Mouse (Mus musculus): Measurements from ENCODE around the gene Spg7. TPM values are rescaled to one million over a fixed set of nuclear protein-coding genes. Genes with fewer than 3 reads are reported as not detected.

Gene Spg7
- polyA plus RNA-seq, 1 experiment: 79.3 TPM

DNA sequence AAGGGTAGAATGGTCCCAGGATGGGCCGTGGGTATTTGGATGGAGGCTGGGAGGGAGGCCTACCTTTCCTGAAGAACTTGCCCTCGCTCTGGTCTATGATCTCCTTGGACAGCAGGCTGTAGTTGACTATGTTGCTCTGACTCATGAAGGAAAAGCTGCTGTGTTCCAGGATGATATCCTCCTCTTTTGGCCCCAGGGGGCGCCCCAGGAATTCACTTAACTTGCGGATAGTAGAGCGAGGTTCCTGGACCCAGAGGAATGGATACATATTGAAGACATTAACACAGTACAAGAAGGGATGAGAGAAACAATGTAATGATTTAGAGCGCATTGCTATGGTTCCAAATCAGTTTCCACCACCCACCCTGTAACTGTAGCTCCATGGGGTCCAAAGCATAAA lies 82.5 kb downstream of the Spg7 start:
- H3K27ac ChIP-seq (ENCODE audit: insufficient read depth, low read length): no peak overlapping the region
- H3K9ac ChIP-seq (ENCODE audit: low read depth, poor library complexity, severe bottlenecking): no peak overlapping the region

DNA sequence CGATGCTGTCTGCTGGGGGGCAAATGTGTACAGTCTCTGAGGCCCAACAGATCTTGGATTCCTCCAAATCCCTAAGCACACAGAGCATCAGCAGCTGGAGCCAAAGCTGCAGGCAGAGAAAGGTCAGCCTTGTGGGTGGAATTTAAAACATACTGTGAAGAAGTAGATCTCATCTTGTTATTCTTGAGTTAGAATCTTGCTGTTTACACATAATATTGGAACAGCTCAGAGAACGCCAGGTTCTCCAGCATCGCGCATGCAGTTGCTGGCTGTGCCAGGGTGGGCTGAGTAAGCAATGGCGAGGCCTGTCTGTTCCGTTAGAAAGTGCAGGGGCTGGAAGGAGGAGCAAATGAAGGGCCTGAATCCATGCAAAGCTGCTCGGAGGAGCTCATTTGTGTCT lies 83.6 kb downstream of the Spg7 start:
- Histone ChIP-seq H3K9me3 (replicated peaks; ENCODE audit: control insufficient read depth, insufficient read depth, low read length, poor library complexity, severe bottlenecking) (no peaks in the 10 kb centered on the region), H3K36me3 (ENCODE audit: control insufficient read depth, insufficient read depth, low read length, poor library complexity, severe bottlenecking) (no peaks in the 10 kb centered on the region), H3K9ac (ENCODE audit: low read depth, poor library complexity, severe bottlenecking) (no peak overlapping the region), H3K27ac (ENCODE audit: insufficient read depth, low read length) (no peak overlapping the region), H3K27me3 (ENCODE audit: control insufficient read depth, insufficient read depth, low read length, poor library complexity, severe bottlenecking) (no peaks in the 10 kb centered on the region), H3K4me3 (ENCODE audit: low read depth, low read length) (no peak overlapping the region), H3K4me1 (ENCODE audit: control insufficient read depth, insufficient read depth, low read length) (peaks cover 2% of the 10 kb centered on the region)
- TF ChIP-seq CTCF (IDR thresholded peaks at IDR 0.05; ENCODE audit: low read depth, low read length) (no peak), EP300 (IDR thresholded peaks at IDR 0.05; ENCODE audit: insufficient read depth, low read depth, low read length) (no peak), POLR2A (IDR thresholded peaks at IDR 0.05; ENCODE audit: insufficient read depth, low read length) (no peak)

More for the DNA sequence above, 82.5 kb downstream of the Spg7 start:
- no peaks in the 10 kb centered on the region for H3K36me3 ChIP-seq (ENCODE audit: control insufficient read depth, insufficient read depth, low read length, poor library complexity, severe bottlenecking)
- H3K4me3 ChIP-seq (ENCODE audit: low read depth, low read length): no peak overlapping the region
- no peak for TF ChIP-seq POLR2A (IDR thresholded peaks at IDR 0.05; ENCODE audit: insufficient read depth, low read length)
- no peak for TF ChIP-seq EP300 (IDR thresholded peaks at IDR 0.05; ENCODE audit: insufficient read depth, low read depth, low read length)
- TF ChIP-seq CTCF (IDR thresholded peaks at IDR 0.05; ENCODE audit: low read depth, low read length): peak; percentile 39
- no peaks in the 10 kb centered on the region for H3K27me3 ChIP-seq (ENCODE audit: control insufficient read depth, insufficient read depth, low read length, poor library complexity, severe bottlenecking)
- peaks cover 2% of the 10 kb centered on the region for H3K4me1 ChIP-seq (ENCODE audit: control insufficient read depth, insufficient read depth, low read length)
- H3K9me3 ChIP-seq (replicated peaks; ENCODE audit: control insufficient read depth, insufficient read depth, low read length, poor library complexity, severe bottlenecking): no peaks in the 10 kb centered on the region

Other genes with a start within 250 kb of the Spg7 start
- 0.36 TPM in 1 of 2 replicates, not detected in the other for gene Cdh15, start 215.0 kb upstream of the Spg7 start, polyA plus RNA-seq (2011; ENCODE audit: insufficient read depth, insufficient read length, low read depth, missing spikeins)
- 146 and 148 TPM in 2 replicates for gene Ankrd11, start 20.7 kb upstream of the Spg7 start, polyA plus RNA-seq (2011; ENCODE audit: insufficient read depth, insufficient read length, low read depth, missing spikeins)
- 2,572 and 2,592 TPM in 2 replicates for gene Rpl13, start 39.4 kb downstream of the Spg7 start, polyA plus RNA-seq (2011; ENCODE audit: insufficient read depth, insufficient read length, low read depth, missing spikeins)
- gene Cpne7, start 54.4 kb downstream of the Spg7 start, polyA plus RNA-seq (2011; ENCODE audit: insufficient read depth, insufficient read length, low read depth, missing spikeins): 2.9 and 3.2 TPM in 2 replicates
- 2.2 and 2.9 TPM in 2 replicates for gene Sult5a1, start 95.4 kb downstream of the Spg7 start, polyA plus RNA-seq (2011; ENCODE audit: insufficient read depth, insufficient read length, low read depth, missing spikeins)
- not detected in 2 replicates for gene Dpep1, start 123.3 kb downstream of the Spg7 start, polyA plus RNA-seq (2011; ENCODE audit: insufficient read depth, insufficient read length, low read depth, missing spikeins)
- 64.1 and 66.0 TPM in 2 replicates for gene Chmp1a, start 149.8 kb downstream of the Spg7 start, polyA plus RNA-seq (2011; ENCODE audit: insufficient read depth, insufficient read length, low read depth, missing spikeins)
- 1.8 TPM in 2 replicates for gene Spata33, start 149.9 kb downstream of the Spg7 start, polyA plus RNA-seq (2011; ENCODE audit: insufficient read depth, insufficient read length, low read depth, missing spikeins)
- gene Cdk10, start 161.9 kb downstream of the Spg7 start, polyA plus RNA-seq (2011; ENCODE audit: insufficient read depth, insufficient read length, low read depth, missing spikeins): 34.3 and 35.7 TPM in 2 replicates
- 0.25 and 0.64 TPM in 2 replicates for gene Spata2l, start 173.3 kb downstream of the Spg7 start, polyA plus RNA-seq (2011; ENCODE audit: insufficient read depth, insufficient read length, low read depth, missing spikeins)
- gene Zfp276, start 191.3 kb downstream of the Spg7 start, polyA plus RNA-seq (2011; ENCODE audit: insufficient read depth, insufficient read length, low read depth, missing spikeins): 7.4 and 8.0 TPM in 2 replicates
- gene Vps9d1, start 191.4 kb downstream of the Spg7 start, polyA plus RNA-seq (2011; ENCODE audit: insufficient read depth, insufficient read length, low read depth, missing spikeins): 4.7 and 8.9 TPM in 2 replicates

Measured in ES-Bruce4 (cell line).